Mouse (Mus musculus) embryonic stem cell, embryonic (primary cell): ENCODE data around the gene Dock6.

Experiments
- CTCF ChIA-PET, 4 experiments: fragments of 300-600 bp in 2 of 4; fragments of 350-600 bp in 2 of 4; sonication (Branson Sonifier 250); formaldehyde crosslinking; loops; one replicate each; lab custom pipeline; 2022; ENCODE audit warnings: inconsistent platforms in 2 of 4; lab: Charles Lee
- POLR2A ChIA-PET, 4 experiments: fragments of 300-600 bp in 2 of 4; fragments of 350-600 bp in 2 of 4; sonication (Branson Sonifier 250); formaldehyde crosslinking; loops; one replicate each; lab custom pipeline; 2022; ENCODE audit warnings: antibody characterized with exemption in 4 of 4, inconsistent platforms in 1 of 4; lab: Charles Lee

Gene Dock6

DNA sequence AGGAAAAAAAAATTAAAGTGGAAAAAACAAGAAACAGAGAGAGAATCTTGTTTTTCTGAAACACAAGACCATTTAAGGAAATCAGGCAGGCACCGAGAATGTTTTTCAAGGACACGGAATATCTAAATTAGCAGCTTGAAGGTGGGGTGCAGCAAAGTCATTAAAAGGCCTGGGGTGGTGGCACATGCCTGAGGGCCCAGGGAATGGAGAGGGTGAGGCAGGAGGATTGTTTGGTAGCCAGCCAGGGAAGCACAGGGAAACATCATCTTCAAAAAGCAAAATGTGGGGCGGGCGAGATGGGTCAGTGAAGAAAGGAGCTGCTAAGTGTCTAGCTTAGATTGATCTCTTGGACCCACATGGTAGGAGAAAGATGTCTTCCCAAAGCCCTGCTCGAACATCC lies 64.8 kb downstream of the Dock6 start:
- ChIA-PET CTCF (interaction anchor here (0.5 to 5.3 kb wide), 22 partner anchors 11 to 272 kb away, joined by 3 to 27 read pairs (median 5); partner anchors contain the start of genes Spc24 (in 2 of the 4) and Kank2 (in 1 of the 4)), POLR2A (interaction anchor here (0.6 to 49.8 kb wide), 53 partner anchors 10 to 995 kb away, joined by 3 to 1056 read pairs (median 4); partner anchors contain the start of genes Kank2 (in 4 of the 4), Ldlr (in 3 of the 4), Spc24 (in 2 of the 4) and Acp5 (in 1 of the 4))

- ChIA-PET CTCF (interaction anchor here (0.5 to 5.3 kb wide), 27 partner anchors 10 to 272 kb away, joined by 3 to 27 read pairs (median 4); partner anchors contain the start of genes Spc24 (in 2 of the 4), Kank2 (in 1 of the 4) and Ldlr (in 1 of the 4)), POLR2A (interaction anchor here (0.6 to 49.8 kb wide), 38 partner anchors 9 to 996 kb away, joined by 3 to 1056 read pairs (median 5); partner anchors contain the start of genes Kank2 (in 3 of the 4), Ldlr (in 3 of the 4), Spc24 (in 2 of the 4) and Ccdc159 (in 1 of the 4))
These were observed 65.5 kb downstream of the Dock6 start for GRCm38 (mm10) chr9:21786906-21787305.

- ChIA-PET POLR2A (interaction anchor here in 3 of 4 experiments (0.7 to 49.8 kb wide), 25 partner anchors 11 to 141 kb away, joined by 3 to 1056 read pairs (median 5); partner anchors contain the start of genes Ldlr (in 3 of the 3), Kank2 (in 2 of the 3), Spc24 (in 2 of the 3) and Ccdc159 (in 1 of the 3)), CTCF (interaction anchor here (0.5 to 5.3 kb wide), 19 partner anchors 10 to 268 kb away, joined by 3 to 27 read pairs (median 5); partner anchors contain the start of genes Spc24 (in 2 of the 4), Kank2 (in 1 of the 4) and Ldlr (in 1 of the 4))
These were observed 66.1 kb downstream of the Dock6 start for GRCm38 (mm10) chr9:21786309-21786708.

DNA sequence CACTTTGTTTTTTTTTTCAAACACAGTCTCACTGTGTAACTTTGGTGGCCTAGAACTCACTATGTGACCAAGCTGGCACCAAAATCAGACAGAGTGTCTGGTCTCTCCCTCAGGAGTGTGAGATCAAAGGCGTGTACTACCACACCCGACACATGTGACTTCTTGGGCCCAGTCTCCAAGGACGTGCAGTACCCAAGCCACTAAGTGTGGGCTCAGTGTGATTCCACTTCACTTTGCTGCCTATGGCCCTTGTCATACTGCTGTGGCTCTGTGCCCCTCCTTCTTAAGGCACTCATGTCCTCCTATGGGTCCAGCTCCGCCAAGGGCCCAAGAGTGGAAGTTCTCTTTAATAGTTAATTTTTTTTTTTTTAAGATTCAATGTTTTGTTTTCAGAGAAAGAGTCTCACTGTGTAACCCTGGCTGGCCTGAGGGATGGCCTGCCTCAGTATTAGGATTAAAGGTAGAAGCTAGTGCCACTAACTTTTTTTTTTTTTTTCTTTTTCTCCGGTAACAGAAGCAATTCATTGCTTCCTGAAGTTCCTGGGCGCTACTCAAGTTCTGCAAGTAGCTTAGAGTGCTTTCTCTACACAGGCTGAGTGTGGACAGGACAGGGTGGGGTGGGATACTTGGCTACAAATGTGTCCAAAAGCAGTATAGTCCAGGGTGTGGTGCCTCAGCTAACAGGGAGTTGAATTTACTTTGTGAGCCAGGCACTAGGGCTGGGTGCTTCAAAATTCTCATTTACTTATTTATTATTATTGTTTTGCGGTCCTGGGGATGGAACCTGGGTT lies 67.7 kb downstream of the Dock6 start:
- ChIA-PET POLR2A (interaction anchor here in 3 of 4 experiments (0.6 to 49.8 kb wide), 36 partner anchors 8 to 168 kb away, joined by 3 to 1056 read pairs (median 4); partner anchors contain the start of genes Kank2 (in 3 of the 3), Ldlr (in 3 of the 3), Spc24 (in 2 of the 3) and Angptl8 (in 1 of the 3)), CTCF (interaction anchor here (0.6 to 1.6 kb wide), 12 partner anchors 10 to 86 kb away, joined by 3 to 6 read pairs (median 3); partner anchors contain the start of gene Ldlr (in 1 of the 4))

DNA sequence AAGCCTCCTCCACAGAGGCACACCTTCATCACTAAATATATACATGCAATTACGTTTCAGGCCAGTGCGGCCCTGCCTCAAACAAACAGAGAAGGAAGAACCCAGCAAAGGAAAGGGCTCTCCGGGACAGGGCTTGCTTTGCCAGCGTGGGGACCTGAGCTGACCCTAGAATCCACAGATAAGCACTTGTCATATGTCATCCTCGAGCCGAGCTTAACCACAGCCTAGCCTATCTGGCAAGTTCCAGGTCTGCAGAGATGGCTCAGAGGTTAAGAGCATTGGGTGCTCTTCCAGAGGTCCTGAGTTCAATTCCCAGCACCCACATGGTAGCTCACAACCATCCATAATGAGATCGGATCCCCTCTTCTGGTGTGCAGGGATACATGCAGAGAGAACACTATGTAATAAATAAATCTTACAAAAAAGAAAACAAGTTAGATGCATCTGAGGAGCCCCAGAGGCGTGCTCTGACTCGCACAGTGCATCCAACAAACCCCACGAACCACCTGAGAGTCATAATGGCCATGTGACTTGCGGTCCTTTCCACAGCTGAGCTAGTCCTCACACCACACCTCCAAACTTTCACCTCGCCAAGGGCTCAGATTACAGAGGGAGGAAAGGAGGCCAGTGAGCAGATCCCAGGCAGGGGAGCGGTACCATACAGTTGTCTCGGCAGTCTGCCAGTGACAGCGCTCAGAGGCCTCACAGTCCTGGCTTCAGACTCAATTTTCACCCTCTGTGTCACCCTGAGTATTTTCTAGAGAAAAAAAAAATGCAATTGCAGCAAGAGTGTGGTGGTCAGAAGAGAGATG lies 70.6 kb downstream of the Dock6 start:
- CTCF ChIA-PET: interaction anchor here in 3 of 4 experiments (0.5 to 1.0 kb wide), 7 partner anchors 9 to 375 kb away, joined by 3 to 11 read pairs (median 3); partner anchors contain the start of gene Pigyl (in 1 of the 3)
- POLR2A ChIA-PET: interaction anchor here in 3 of 4 experiments (0.6 to 49.8 kb wide), 16 partner anchors 10 to 425 kb away, joined by 3 to 1056 read pairs (median 6); partner anchors contain the start of genes Kank2 (in 2 of the 3), Ldlr (in 2 of the 3) and Spc24 (in 2 of the 3)

DNA sequence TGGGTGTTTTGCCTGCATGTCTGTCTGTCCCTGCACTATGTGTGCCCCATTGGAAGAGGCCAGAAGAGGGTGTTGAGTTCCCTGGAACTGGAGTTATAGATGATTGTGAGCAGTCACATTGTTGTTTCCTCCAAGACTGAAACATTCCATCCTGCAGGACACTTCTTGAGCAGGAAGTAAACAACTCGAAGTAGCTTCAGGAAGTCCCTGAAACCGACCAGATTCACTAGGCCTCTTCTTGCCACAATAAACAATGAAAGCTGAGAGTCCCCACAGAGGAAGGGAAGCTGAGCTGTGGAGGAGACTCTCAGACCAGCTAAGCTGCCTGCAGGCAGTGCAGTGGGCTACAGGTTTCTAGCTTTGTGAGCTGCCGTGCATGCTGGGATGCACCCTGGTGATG lies 74.7 kb downstream of the Dock6 start:
- ChIA-PET POLR2A (interaction anchor here in 3 of 4 experiments (0.7 to 49.8 kb wide), 9 partner anchors 6 to 161 kb away, joined by 3 to 1056 read pairs (median 14); partner anchors contain the start of genes Kank2 (in 1 of the 3), Ldlr (in 1 of the 3) and Spc24 (in 1 of the 3)), CTCF (no interaction called here)

DNA sequence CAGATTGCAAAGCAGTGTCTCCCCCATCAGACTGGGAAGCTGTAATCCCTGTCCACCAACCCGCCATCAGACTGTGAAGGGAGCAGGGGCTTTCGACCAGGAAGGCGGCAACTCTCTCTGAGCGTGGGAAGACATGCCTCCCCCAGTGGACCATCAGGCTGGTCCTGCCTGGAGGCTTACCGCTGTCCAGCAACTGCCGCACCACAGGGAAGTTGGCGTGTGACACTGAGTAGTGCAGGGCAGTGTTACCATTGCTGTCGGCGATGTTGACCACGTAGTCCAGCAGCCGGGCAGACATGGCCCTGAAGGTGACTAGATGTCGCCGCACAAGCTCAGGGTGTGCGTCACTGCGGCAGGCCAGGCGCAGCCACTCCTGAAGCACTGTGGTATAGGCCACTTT lies 78.1 kb downstream of the Dock6 start:
- ChIA-PET CTCF (interaction anchor here in 3 of 4 experiments (0.8 to 1.8 kb wide), 5 partner anchors 12 to 75 kb away, joined by 3 to 6 read pairs (median 4); no protein-coding TSS in a partner anchor), POLR2A (interaction anchor here in 3 of 4 experiments (0.6 to 49.8 kb wide), 15 partner anchors 8 to 64 kb away, joined by 3 to 1056 read pairs (median 5); partner anchors contain the start of genes Kank2 (in 2 of the 3), Ldlr (in 2 of the 3) and Spc24 (in 2 of the 3))

GRCm38 (mm10) chr9:21773396-21773795 lies 79.0 kb downstream of the Dock6 start:
- CTCF ChIA-PET: interaction anchor here in 2 of 4 experiments (0.8 to 1.8 kb wide), 2 partner anchors 31 to 74 kb away, joined by 3 to 6 read pairs; no protein-coding TSS in a partner anchor
- POLR2A ChIA-PET: interaction anchor here in 3 of 4 experiments (0.5 to 49.8 kb wide), 15 partner anchors 10 to 513 kb away, joined by 3 to 1056 read pairs (median 4); partner anchors contain the start of genes Ldlr (in 2 of the 3), Spc24 (in 2 of the 3) and Kank2 (in 1 of the 3)

GRCm38 (mm10) chr9:21769558-21770183 lies 82.8 kb downstream of the Dock6 start:
- ChIA-PET POLR2A (interaction anchor here in 3 of 4 experiments (0.6 to 49.8 kb wide), 37 partner anchors 6 to 500 kb away, joined by 3 to 1056 read pairs (median 5); partner anchors contain the start of genes Kank2 (in 3 of the 3), Ldlr (in 3 of the 3), Spc24 (in 2 of the 3) and Angptl8 (in 1 of the 3)), CTCF (interaction anchor here (0.5 to 2.2 kb wide), 14 partner anchors 9 to 107 kb away, joined by 3 to 10 read pairs (median 4); partner anchors contain the start of gene Spc24 (in 2 of the 4))

DNA sequence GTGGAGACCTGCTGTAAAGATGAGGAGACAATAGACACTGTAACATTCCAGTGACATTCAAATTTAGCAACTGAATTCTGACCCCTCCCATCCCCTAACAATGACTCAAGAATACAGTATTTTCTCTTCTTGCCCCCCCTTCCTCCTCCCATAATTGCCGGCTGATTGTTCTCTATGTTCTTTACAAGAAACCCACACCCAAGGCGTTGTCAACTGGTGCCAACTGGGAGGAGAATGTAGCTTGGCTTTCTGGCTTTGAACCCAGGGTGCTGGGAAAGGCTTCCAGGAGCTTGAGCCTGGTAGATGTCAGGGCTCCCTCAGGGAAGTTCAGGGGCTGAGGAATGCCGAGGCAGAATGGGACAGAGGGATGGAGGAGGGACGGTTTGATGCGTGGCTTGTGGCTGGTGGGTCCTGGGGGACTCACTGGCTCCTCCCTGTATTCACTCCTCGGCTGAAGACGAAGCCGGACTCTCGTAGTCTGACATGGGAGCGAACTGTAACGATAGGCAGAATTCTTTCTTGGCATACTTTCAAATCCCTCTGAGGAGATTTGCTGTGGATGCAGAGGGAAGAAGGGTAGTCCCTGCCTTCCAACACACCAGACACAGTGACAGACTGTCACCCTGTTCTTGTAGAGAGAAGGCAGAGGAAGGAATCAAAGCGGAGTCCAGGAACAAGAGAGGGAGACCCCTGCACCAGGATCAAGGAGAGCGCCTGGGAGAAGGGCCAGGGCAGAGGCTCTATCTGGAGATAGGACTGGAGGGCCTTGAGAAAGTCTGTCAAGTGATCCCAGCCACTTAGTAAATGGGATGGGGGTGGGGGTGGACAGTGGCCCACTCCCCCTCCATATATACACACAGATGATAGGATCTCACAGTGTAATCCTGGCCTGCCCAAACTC lies 83.7 kb downstream of the Dock6 start:
- ChIA-PET CTCF (interaction anchor here (0.5 to 2.2 kb wide), 16 partner anchors 8 to 766 kb away, joined by 3 to 21 read pairs (median 4); partner anchors contain the start of genes Spc24 (in 2 of the 4) and Mrpl4 (in 1 of the 4)), POLR2A (interaction anchor here (0.5 to 49.8 kb wide), 53 partner anchors 5 to 476 kb away, joined by 3 to 1056 read pairs (median 5); partner anchors contain the start of genes Ldlr (in 4 of the 4), Kank2 (in 3 of the 4), Spc24 (in 3 of the 4) and Carm1 (in 1 of the 4))

GRCm38 (mm10) chr9:21767896-21768295 lies 84.5 kb downstream of the Dock6 start:
- CTCF ChIA-PET: interaction anchor here in 3 of 4 experiments (0.6 to 1.6 kb wide), 4 partner anchors 14 to 154 kb away, joined by 3 to 4 read pairs (median 4); no protein-coding TSS in a partner anchor
- POLR2A ChIA-PET: interaction anchor here (0.5 to 49.8 kb wide), 39 partner anchors 4 to 559 kb away, joined by 3 to 1056 read pairs (median 5); partner anchors contain the start of genes Ldlr (in 4 of the 4), Kank2 (in 3 of the 4), Spc24 (in 3 of the 4) and Carm1 (in 1 of the 4)

GRCm38 (mm10) chr9:21764084-21764999 lies 88.1 kb downstream of the Dock6 start:
- ChIA-PET CTCF (interaction anchor here in 2 of 4 experiments (0.8 to 1.5 kb wide), 3 partner anchors 12 to 72 kb away, joined by 3 to 8 read pairs (median 4); no protein-coding TSS in a partner anchor), POLR2A (interaction anchor here in 3 of 4 experiments (0.9 to 49.8 kb wide), 15 partner anchors 1 to 254 kb away, joined by 3 to 1056 read pairs (median 21); partner anchors contain the start of genes Ldlr (in 3 of the 3), Kank2 (in 2 of the 3), Spc24 (in 2 of the 3) and Tmed1 (in 1 of the 3))

GRCm38 (mm10) chr9:21762135-21762534 lies 90.3 kb downstream of the Dock6 start:
- ChIA-PET POLR2A (interaction anchor here (0.6 to 49.8 kb wide), 41 partner anchors 1 to 315 kb away, joined by 3 to 1056 read pairs (median 6); partner anchors contain the start of genes Ldlr (in 4 of the 4), Kank2 (in 3 of the 4), Spc24 (in 2 of the 4) and Carm1 (in 1 of the 4)), CTCF (interaction anchor here in 2 of 4 experiments (0.7 to 3.9 kb wide), 5 partner anchors 23 to 394 kb away, joined by 3 to 35 read pairs (median 5); no protein-coding TSS in a partner anchor)
